Mouse (Mus musculus) midbrain, embryonic 13.5 days (tissue): ENCODE results near the gene Mptx2. TPM values are rescaled to one million over a fixed set of nuclear protein-coding genes. Genes with fewer than 3 reads are reported as not detected.
"Not testable (repeated sequence)": the region's sequence is repeated elsewhere in the genome, so short reads cannot be mapped to it uniquely, and the experiment has no call there.

Experiments
- ATAC-seq: fragments of 200-750 bp; cut with Nextera tagmentation; 2 replicates; pipeline ENCODE4 v1.8.0; 2017; ENCODE audit warnings: mild to moderate bottlenecking, moderate TSS enrichment, moderate library complexity
- H3K27ac ChIP-seq: fragments of 300-500 bp; sonication (generic); 2 replicates; pipeline ENCODE4 v1.5.1; 2015; ENCODE audit warnings: inconsistent platforms, mild to moderate bottlenecking, moderate library complexity
- H3K27me3 ChIP-seq: fragments of 300-500 bp; sonication (generic); 2 replicates; pipeline ENCODE4 v1.6.1; 2015; ENCODE audit warnings: mild to moderate bottlenecking, inconsistent platforms
- H3K36me3 ChIP-seq: fragments of 300-500 bp; sonication (generic); 2 replicates; pipeline ENCODE4 v1.6.1; 2015; ENCODE audit warnings: mild to moderate bottlenecking, inconsistent platforms
- H3K4me1 ChIP-seq: fragments of 300-500 bp; sonication (generic); replicated peaks from 2 replicates; pipeline ENCODE4 v1.6.1; 2015; ENCODE audit warnings: inconsistent platforms
- H3K4me2 ChIP-seq: fragments of 300-500 bp; sonication (generic); replicated peaks from 2 replicates; pipeline ENCODE4 v1.6.1; 2015; ENCODE audit warnings: moderate library complexity, mild to moderate bottlenecking, inconsistent platforms
- H3K4me3 ChIP-seq: fragments of 300-500 bp; sonication (generic); replicated peaks from 2 replicates; pipeline ENCODE4 v1.5.1; 2015; ENCODE audit warnings: mild to moderate bottlenecking, inconsistent platforms
- H3K9ac ChIP-seq: fragments of 300-500 bp; sonication (generic); replicated peaks from 2 replicates; pipeline ENCODE4 v1.6.1; 2015; ENCODE audit warnings: mild to moderate bottlenecking, inconsistent platforms
- H3K9me3 ChIP-seq: fragments of 300-500 bp; sonication (generic); 2 replicates; pipeline ENCODE4 v1.6.1; 2016; ENCODE audit warnings: mild to moderate bottlenecking, inconsistent platforms
- WGBS: fragments of 180-500 bp; shearing (Covaris S2); methylation state at CpG from one replicate; pipeline ENCODE4 v1.1.7; 2015; 5-methylcytosine and 5-hydroxymethylcytosine counted together
- polyA plus RNA-seq: library from polyadenylated mRNA; unstranded; fragments of >200 nt; fragmentation: Nextera tagmentation; extraction: Ambion mirVana; gene quantifications from 2 replicates; pipeline ENCODE4 v1.2.1, GENCODE M21; 2015

Mptx2 gene
- not detected in 2 replicates for polyA plus RNA-seq

- no peak within 1 kb of the TSS for H3K9ac ChIP-seq
- H3K4me3 ChIP-seq = no peak within 1 kb of the TSS
- H3K27ac ChIP-seq = no peak within 1 kb of the TSS
- ATAC-seq = no peak
- H3K4me2 ChIP-seq = no peak within 1 kb of the TSS
- H3K9me3 ChIP-seq = no peaks in the 10 kb centered on the region
- H3K27me3 ChIP-seq = no peaks in the 10 kb centered on the region
- H3K4me1 ChIP-seq = no peaks in the 10 kb centered on the region
- WGBS = 74% methylated on average over 3 of the region's 3 CpGs
- H3K36me3 ChIP-seq = no peaks in the 10 kb centered on the region
Measured at GRCm38 (mm10) chr1:173277677-173278076, at the start of gene Mptx2. TSS of gene Mptx2 (minus strand) at chr1:173277777.

DNA sequence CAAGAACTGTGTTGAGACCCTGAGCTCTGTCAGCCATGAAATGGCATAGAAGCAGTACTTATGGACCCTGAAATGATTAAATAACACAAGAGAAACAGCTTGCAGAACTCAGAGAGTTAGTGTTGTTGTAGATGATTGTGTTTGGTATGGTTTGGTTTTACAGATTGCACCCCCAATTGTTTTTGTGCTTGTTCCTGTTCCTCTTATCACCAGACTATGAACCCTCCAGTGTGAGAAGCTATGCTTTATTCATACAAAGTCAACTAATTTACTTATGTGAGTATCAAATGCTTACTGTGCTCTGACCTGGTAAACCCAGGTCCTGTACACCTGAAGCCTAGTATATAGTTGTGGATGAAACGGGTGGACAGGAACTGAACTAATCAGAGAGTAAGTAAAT, 49.0 kb upstream of the Mptx2 start:
- no peak for ATAC-seq
- 78% methylated on average over 1 of the region's 1 CpGs for WGBS
- Histone ChIP-seq H3K4me2 (no peak overlapping the region), H3K4me1 (peaks cover 13% of the 10 kb centered on the region), H3K9me3 (no peaks in the 10 kb centered on the region), H3K27me3 (no peaks in the 10 kb centered on the region), H3K9ac (no peak overlapping the region), H3K4me3 (no peak overlapping the region), H3K36me3 (no peaks in the 10 kb centered on the region), H3K27ac (no peak overlapping the region)

DNA sequence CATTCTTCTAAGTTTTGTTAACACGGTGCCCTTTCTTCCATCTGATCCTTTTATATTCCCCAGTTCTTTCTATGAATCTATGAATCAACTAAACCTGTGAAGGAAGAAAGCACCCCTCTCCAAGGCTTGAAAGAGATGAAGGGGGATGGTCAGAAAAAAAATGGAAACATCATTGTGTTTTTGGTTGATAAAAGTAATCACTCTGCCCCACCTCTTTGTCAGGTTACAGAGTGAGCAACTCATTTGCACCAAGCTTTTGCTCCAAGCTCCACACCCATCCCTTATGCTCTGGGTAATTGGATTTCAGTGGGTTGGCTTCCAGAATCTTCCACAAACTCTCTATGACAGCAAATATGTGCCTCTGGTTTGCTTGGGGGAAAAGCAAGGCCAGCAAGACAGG, 47.8 kb upstream of the Mptx2 start:
- no peak overlapping the region for H3K4me2 ChIP-seq
- no peaks in the 10 kb centered on the region for H3K27me3 ChIP-seq
- H3K36me3 ChIP-seq = no peaks in the 10 kb centered on the region
- H3K4me3 ChIP-seq = no peak overlapping the region
- H3K9ac ChIP-seq = no peak overlapping the region
- no peak overlapping the region for H3K27ac ChIP-seq
- H3K9me3 ChIP-seq = no peaks in the 10 kb centered on the region
- 96% methylated on average over 1 of the region's 1 CpGs for WGBS
- ATAC-seq = no peak
- peaks cover 14% of the 10 kb centered on the region for H3K4me1 ChIP-seq

- Histone ChIP-seq H3K36me3 (no peaks in the 10 kb centered on the region), H3K27me3 (no peaks in the 10 kb centered on the region), H3K9me3 (no peaks in the 10 kb centered on the region), H3K4me1 (peaks cover 13% of the 10 kb centered on the region), H3K4me3 (no peak overlapping the region), H3K9ac (no peak overlapping the region), H3K4me2 (no peak overlapping the region), H3K27ac (no peak overlapping the region)
- no peak for ATAC-seq
- WGBS = 67% methylated on average over 4 of the region's 4 CpGs
Measured at GRCm38 (mm10) chr1:173324961-173325360, 47.4 kb upstream of the Mptx2 start.

GRCm38 (mm10) chr1:173323839-173324585, 46.4 kb upstream of the Mptx2 start:
- no peak for ATAC-seq
- no peaks in the 10 kb centered on the region for H3K36me3 ChIP-seq
- no peaks in the 10 kb centered on the region for H3K27me3 ChIP-seq
- no peak overlapping the region for H3K27ac ChIP-seq
- no peak overlapping the region for H3K4me3 ChIP-seq
- peaks cover 6% of the 10 kb centered on the region for H3K4me1 ChIP-seq
- no peaks in the 10 kb centered on the region for H3K9me3 ChIP-seq
- no peak overlapping the region for H3K4me2 ChIP-seq
- WGBS = 32% methylated on average over 5 of the region's 5 CpGs
- no peak overlapping the region for H3K9ac ChIP-seq

GRCm38 (mm10) chr1:173322249-173322627, 44.7 kb upstream of the Mptx2 start:
- 65% methylated on average over 6 of the region's 6 CpGs for WGBS
- H3K36me3 ChIP-seq = no peaks in the 10 kb centered on the region
- no peak overlapping the region for H3K27ac ChIP-seq
- no peaks in the 10 kb centered on the region for H3K27me3 ChIP-seq
- no peak overlapping the region for H3K4me3 ChIP-seq
- H3K9me3 ChIP-seq = no peaks in the 10 kb centered on the region
- H3K9ac ChIP-seq = no peak overlapping the region
- no peak overlapping the region for H3K4me2 ChIP-seq
- 0 out of 2 replicates have a peak, but pooled peaks cover 3% of the 10 kb centered on the region for H3K4me1 ChIP-seq
- ATAC-seq = no peak

DNA sequence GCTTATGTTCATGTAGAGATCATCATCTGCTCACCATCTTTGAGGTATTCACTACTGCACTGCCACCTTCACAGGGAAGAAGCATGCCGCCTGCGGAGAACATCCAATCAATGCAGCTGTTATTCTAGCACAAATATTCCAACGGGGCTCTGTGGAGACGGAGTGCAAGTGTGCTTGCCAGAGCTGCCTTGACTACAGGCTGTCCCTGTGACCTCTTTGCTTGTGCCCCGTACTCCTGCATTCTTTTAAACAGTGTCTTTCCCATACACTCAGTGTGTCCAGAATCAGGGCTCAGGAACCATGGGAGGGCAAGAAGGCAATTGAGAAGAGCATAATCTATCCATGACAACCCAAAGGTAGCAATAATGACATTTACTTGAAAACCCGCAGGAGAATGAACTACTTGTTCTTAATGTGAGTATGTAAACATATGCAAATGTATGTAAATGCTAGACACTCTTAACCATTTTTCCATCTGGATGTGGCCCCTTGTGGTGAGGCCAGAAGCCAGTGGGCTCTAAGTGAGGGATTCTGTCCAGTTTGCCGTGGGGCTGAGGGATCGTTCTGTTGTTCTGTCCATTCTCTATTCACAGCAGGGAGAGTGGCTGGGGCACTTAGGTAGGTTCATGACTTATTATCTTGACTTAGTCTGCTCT, 44.1 kb upstream of the Mptx2 start:
- no peaks in the 10 kb centered on the region for H3K36me3 ChIP-seq
- no peak overlapping the region for H3K4me3 ChIP-seq
- ATAC-seq = 0 out of 2 replicates have a peak, but pooled peaks have one; percentile 56
- no peaks in the 10 kb centered on the region for H3K9me3 ChIP-seq
- no peak overlapping the region for H3K4me2 ChIP-seq
- H3K4me1 ChIP-seq = 0 out of 2 replicates have a peak, but pooled peaks cover 3% of the 10 kb centered on the region
- 59% methylated on average over 8 of the region's 8 CpGs for WGBS
- H3K27me3 ChIP-seq = no peaks in the 10 kb centered on the region
- H3K27ac ChIP-seq = no peak overlapping the region
- H3K9ac ChIP-seq = no peak overlapping the region

GRCm38 (mm10) chr1:173317925-173318477, 40.4 kb upstream of the Mptx2 start:
- 85% methylated on average over 2 of the region's 2 CpGs for WGBS
- Histone ChIP-seq H3K4me3 (no peak overlapping the region), H3K27me3 (no peaks in the 10 kb centered on the region), H3K4me2 (no peak overlapping the region), H3K9me3 (no peaks in the 10 kb centered on the region), H3K4me1 (0 out of 2 replicates have a peak, but pooled peaks cover 3% of the 10 kb centered on the region), H3K36me3 (no peaks in the 10 kb centered on the region), H3K27ac (no peak overlapping the region), H3K9ac (no peak overlapping the region)
- ATAC-seq = no peak

GRCm38 (mm10) chr1:173315725-173316124, 38.1 kb upstream of the Mptx2 start:
- no peaks in the 10 kb centered on the region for H3K4me1 ChIP-seq
- no peaks in the 10 kb centered on the region for H3K9me3 ChIP-seq
- H3K36me3 ChIP-seq = no peaks in the 10 kb centered on the region
- ATAC-seq = no peak
- H3K27me3 ChIP-seq = no peaks in the 10 kb centered on the region
- H3K9ac ChIP-seq = no peak overlapping the region
- no peak overlapping the region for H3K4me3 ChIP-seq
- no peak overlapping the region for H3K4me2 ChIP-seq
- WGBS = 91% methylated on average over 3 of the region's 3 CpGs
- H3K27ac ChIP-seq = no peak overlapping the region

DNA sequence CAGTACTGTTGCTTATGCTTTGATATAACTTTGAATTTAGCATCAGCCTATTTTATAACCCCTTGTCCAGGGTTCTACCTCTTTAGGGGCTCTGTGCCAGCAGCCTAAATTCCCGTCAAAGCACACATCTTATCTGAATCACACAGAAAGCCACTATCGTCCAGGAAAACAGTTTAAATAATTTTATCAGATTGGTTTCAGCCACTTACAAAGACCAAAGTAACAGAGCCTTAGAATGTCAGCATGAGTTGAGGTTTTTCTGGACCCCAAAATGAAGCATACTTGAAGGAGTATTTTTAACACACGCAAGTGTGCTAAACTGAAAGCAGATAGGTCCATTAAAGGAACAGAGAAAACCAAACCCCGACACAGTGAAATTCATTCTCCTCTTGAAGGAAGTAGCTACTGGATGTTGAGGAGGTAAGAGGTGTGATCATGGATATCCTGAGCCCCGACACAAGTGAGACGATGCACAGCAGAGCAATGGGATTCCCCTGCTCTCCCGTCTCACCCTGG, 36.0 kb upstream of the Mptx2 start:
- ATAC-seq, H3K9ac ChIP-seq, H3K36me3 ChIP-seq, H3K27me3 ChIP-seq, H3K27ac ChIP-seq, H3K4me3 ChIP-seq, H3K4me1 ChIP-seq, H3K9me3 ChIP-seq, H3K4me2 ChIP-seq: not testable (repeated sequence)
- 92% methylated on average over 7 of the region's 7 CpGs for WGBS

- H3K36me3 ChIP-seq, H3K27me3 ChIP-seq, H3K9me3 ChIP-seq, H3K4me2 ChIP-seq, H3K27ac ChIP-seq, H3K4me3 ChIP-seq, H3K4me1 ChIP-seq, H3K9ac ChIP-seq, ATAC-seq: not testable (repeated sequence)
- WGBS = 47% methylated on average over 3 of the region's 3 CpGs
Measured at GRCm38 (mm10) chr1:173302795-173303194, 25.2 kb upstream of the Mptx2 start.

DNA sequence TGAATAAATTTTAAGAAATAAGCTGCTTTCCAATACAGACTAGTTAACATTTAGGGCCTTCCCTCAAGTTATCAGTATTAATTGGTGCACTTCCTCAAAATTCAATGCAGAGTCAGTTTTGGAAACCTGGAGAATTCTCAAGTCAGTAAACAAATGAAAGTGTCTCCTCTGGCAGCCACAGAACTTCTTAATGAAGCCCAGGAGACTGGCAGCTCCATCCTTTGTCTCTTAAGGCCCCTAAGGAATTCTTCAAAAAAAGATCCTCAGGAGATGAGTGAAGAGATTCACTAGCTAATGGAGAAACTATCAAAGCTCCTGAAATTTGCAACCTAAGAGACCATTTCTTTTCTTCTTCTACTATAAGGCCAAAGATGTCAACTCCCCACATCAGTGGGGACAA, 11.9 kb downstream of the Mptx2 start, which contains the start of gene Olfr418:
Olfr418 (plus strand) TSS at position 301 of the 400 bp plus-strand sequence.
- Histone ChIP-seq H3K9me3 (no peaks in the 10 kb centered on the region), H3K4me3 (no peak within 1 kb of the TSS), H3K27me3 (no peaks in the 10 kb centered on the region), H3K27ac (no peak within 1 kb of the TSS), H3K36me3 (no peaks in the 10 kb centered on the region), H3K9ac (no peak within 1 kb of the TSS), H3K4me1 (no peaks in the 10 kb centered on the region), H3K4me2 (no peak within 1 kb of the TSS)
- no peak for ATAC-seq
